Mouse (Mus musculus) cerebellum, postnatal 10 days (tissue): ENCODE data around the gene Slc1a3.
A peak's percentile ranks its signal among the peaks of the same experiment; 100 is the strongest.

Experiments
- DNase-seq, 2 experiments: peaks; one replicate each; pipeline ENCODE4 v3.0.0; 2021; ENCODE audit warnings: mixed read lengths in 2 of 2

Slc1a3 gene

GRCm38 (mm10) chr15:8658086-8658980 lies 52.2 kb downstream of the Slc1a3 start:
- peak; percentile 35 to 42 for DNase-seq

- peak in 1 of 2 experiments; percentile 21 for DNase-seq
Measured at GRCm38 (mm10) chr15:8655251-8655650, 55.3 kb downstream of the Slc1a3 start.

GRCm38 (mm10) chr15:8652637-8653036 lies 57.9 kb downstream of the Slc1a3 start:
- DNase-seq: peak; percentile 70

- DNase-seq: no peak
Measured at GRCm38 (mm10) chr15:8643997-8644692, 66.4 kb downstream of the Slc1a3 start.

DNA sequence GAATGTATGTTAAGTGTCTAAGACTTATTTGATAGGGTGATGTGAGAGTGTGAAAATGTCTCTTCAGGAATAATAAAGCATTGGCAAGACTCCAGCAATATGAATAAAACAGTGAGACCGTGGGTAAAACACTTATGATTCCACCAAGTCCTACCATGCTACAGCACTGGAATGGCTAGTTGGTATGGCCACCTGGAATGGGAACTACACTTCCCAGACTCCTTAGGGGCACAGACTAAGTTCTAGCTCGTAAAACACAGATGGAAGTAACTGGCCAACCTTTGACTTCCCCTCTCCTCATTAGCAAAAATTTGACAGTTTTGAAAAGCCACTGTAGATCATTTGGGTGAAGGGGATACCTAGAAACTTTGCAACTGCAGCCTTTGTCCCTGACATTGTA lies 70.7 kb downstream of the Slc1a3 start:
- no peak for DNase-seq

- no peak for DNase-seq
Measured at GRCm38 (mm10) chr15:8638568-8639325, 71.8 kb downstream of the Slc1a3 start.

DNA sequence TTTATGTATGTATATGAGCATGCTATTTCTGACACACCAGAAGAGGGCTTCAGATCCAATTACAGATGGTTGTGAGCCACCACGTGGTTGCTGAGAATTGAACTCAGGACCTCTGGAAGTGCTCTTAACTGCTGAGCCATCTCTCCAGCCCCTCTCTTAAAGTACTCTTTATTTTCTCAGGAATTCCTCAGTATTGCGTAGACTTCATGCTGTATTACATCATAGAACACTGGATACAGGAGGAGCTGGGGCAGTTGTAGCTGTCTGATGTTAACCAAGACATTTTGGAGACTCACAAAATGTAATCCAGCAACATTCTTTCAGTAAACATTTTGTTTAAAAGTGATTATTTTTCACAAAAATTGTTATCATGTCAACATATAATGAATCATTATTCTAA lies 73.3 kb downstream of the Slc1a3 start:
- DNase-seq: no peak

DNA sequence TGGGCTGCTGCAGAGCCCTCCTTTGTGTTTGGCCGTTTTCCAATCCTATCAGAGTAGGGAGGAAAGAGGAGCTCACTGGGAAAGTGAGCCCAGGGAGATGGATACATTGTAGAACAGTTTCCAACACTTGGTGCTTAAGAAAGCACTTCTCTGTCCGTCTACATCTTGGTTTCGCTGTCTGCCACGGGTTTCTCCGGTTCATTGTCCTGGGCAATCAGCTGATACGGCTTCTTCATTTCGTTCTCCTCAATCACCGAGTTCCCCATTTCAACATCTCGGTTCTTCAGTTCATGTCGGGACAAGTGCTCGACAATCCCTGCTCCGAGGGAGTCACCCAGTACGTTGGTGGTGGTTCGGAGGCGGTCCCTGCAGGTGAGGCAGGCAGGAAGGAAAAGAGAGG lies 74.6 kb downstream of the Slc1a3 start:
- DNase-seq: no peak

DNA sequence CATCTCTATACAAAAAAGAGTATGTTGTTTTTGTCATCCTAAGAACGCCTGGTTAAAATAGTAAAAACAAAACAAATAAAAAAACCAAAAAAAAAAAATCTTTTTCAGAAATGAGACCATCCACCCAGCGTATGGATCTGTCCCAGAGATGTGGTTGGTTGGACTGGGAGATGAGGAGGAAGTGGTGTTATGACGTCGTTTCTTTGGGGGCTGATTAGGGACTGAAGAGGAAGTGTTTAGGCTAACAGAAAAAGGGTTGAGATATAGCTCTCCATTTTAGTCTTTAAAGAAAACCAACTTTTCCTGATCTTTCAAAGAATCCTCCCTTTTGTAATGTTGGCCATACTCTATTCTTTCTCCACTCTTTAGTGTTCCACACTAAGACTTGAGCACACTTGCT lies 75.8 kb downstream of the Slc1a3 start:
- DNase-seq: no peak

GRCm38 (mm10) chr15:8634355-8634754 lies 76.2 kb downstream of the Slc1a3 start:
- DNase-seq: no peak

- DNase-seq: peak; percentile 80 to 82
Measured at GRCm38 (mm10) chr15:8633375-8633774, 77.2 kb downstream of the Slc1a3 start.

DNA sequence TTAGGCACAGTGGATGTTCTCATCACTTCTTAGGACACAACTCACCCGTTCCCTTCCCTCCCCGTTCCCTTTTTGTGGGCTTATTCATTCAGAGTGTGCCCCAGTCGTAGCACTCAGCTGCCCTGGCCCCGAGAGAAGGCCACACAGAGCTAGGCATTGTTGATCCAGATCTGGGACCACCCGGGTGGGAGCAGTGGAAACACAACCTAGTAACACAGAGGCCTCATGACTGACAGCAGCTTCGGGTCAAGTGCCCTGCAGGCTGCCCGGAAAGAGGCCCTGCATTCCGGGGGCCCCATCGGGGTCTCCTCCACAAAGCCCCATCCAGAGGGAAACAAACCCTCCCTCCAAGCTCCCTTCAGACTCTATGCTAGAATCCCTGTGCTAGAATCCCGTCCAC lies 78.2 kb downstream of the Slc1a3 start:
- peak in 1 of 2 experiments; percentile 33 for DNase-seq

DNA sequence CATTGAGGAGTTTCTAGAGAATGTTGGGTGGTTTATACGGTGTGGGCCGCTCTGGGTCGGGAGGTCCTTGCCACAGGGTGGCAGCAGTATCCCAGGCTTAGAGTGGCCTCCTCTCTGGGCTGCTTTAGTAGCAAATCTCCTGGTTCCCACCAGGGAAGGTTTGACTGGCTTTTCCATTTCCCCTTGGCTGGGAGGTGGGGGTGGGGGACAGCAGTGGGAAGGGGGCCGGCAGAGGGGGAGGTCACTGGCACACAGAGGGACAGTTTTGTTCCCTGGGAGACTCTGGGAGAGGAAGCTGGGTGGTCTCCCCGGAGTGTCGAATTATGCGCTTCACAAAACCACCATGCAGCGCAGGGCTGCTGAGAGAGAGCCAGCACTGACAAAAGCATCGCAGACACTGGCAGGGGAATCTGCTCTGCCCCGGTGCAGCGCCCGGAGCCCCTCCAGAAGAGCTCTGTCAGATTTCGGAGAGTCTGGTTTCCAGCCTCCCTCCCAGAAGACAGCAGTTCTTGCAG lies 81.2 kb downstream of the Slc1a3 start:
- peak; percentile 90 to 92 for DNase-seq

- no peak for DNase-seq
Measured at GRCm38 (mm10) chr15:8628150-8628549, 82.4 kb downstream of the Slc1a3 start.

- DNase-seq: peak; percentile 84 to 86
Measured at GRCm38 (mm10) chr15:8627097-8627537, 83.4 kb downstream of the Slc1a3 start.

GRCm38 (mm10) chr15:8625370-8625769 lies 85.2 kb downstream of the Slc1a3 start:
- DNase-seq: peak; percentile 73 to 76

GRCm38 (mm10) chr15:8623879-8624278 lies 86.7 kb downstream of the Slc1a3 start:
- DNase-seq: peak in 1 of 2 experiments; percentile 33

DNA sequence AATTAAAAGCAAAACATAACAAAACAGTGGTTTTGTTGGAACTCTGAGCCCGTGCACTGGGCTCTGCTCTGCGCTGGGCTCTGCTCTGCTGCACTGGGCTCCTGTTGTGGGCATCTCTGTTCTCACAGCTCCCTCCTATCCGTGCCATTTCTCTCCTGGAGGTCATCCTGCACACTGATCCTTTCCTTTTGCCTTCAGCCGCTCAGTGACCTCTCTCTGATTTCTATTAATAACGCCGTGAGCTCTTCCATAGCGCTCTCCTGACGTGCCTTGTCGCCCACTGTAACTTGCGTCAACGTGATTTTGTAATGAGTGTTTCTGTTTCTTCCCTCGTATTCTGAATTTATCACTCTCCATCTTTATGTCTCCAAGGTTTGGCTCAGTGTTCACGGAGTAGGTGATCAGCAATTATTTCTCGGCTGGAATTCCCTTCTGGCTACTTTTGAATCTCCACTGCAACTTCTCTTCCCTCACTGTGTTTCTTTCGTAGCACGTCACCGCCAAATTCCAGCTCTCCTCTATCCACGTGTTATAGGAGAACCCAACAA lies 91.0 kb downstream of the Slc1a3 start:
- DNase-seq: no peak

GRCm38 (mm10) chr15:8616290-8616689 lies 94.3 kb downstream of the Slc1a3 start:
- no peak for DNase-seq

DNA sequence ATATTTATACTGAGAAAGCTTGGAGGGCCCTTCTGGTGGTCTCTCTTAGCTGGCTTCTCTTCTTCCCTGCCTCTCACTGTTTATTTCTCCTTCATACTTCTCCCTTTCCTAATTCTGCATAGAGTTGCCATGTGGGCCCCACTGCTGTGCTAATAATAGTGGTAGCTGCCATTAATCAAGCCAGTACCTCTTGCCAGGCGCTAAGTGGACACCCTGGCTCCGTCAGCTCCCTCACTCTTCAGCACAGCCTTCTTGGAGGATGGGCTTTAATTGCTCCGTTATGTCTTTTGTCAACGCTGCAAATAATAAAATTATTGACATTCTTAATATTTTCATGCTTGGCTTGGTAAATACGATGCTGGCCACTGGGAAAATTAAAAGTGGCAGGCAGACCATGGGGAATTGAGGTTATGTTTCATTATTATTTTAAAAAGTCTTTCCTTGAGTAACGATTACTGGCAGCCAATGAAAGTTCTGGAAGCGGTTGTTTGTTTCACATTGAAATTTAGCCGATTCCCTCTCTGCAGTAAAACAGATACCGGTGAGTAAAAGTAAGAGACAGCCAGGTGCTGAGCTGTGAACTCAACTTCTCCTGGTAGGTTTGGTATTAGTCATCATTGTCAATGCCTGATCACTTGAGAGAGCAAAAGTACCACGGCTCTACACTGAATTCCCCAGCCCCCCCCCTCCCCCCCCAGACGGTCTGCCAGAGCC lies 94.9 kb downstream of the Slc1a3 start:
- DNase-seq: no peak

DNA sequence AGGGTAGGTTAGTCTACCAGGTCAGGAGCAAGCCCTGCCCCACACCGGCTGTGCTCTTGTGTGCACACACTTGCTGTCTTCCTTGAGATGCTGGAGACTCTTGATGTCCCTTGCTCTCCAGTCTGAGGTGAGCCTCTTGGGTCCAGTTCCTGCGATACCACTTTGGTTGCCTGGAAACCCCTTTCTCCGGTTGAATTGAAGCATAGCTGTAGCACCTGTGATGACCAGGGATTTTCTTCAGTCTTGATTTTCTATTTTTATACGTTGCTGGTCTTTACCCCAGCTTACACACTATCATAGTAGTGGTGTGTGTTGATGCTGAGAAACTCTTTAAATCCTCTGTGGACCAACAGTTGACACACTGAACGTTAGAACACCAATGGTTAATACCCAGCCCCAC lies 95.9 kb downstream of the Slc1a3 start:
- DNase-seq: no peak
